Mouse (Mus musculus): ENCODE results near the gene Pard6b.
"Not testable (repeated sequence)": the region's sequence is repeated elsewhere in the genome, so short reads cannot be mapped to it uniquely, and the experiment has no call there.

Gene Pard6b

GRCm38 (mm10) chr2:168098040-168098439 is 17.2 kb downstream of the Pard6b start:
- peak; percentile 60 to 68 for DNase-seq (ENCODE audit: low spot score in 2 of 2)

- DNase-seq (ENCODE audit: low spot score in 2 of 2), result no peak
Measured at GRCm38 (mm10) chr2:168100008-168100407, 19.2 kb downstream of the Pard6b start.

- DNase-seq (ENCODE audit: low spot score in 2 of 2), result no peak
Measured at GRCm38 (mm10) chr2:168101805-168102204, 21.0 kb downstream of the Pard6b start.

- DNase-seq (ENCODE audit: low spot score in 2 of 2), result no peak
Measured at GRCm38 (mm10) chr2:168103341-168103740, 22.5 kb downstream of the Pard6b start.

GRCm38 (mm10) chr2:168104375-168105144 is 23.8 kb downstream of the Pard6b start:
- peak; percentile 45 to 55 for DNase-seq (ENCODE audit: low spot score in 2 of 2)

- no peak for DNase-seq (ENCODE audit: low spot score in 2 of 2)
Measured at GRCm38 (mm10) chr2:168105271-168105670, 24.5 kb downstream of the Pard6b start.

- DNase-seq (ENCODE audit: low spot score in 2 of 2), result peak in 1 of 2 experiments; percentile 70
Measured at GRCm38 (mm10) chr2:168106701-168107178, 25.9 kb downstream of the Pard6b start.

GRCm38 (mm10) chr2:168107356-168107755 is 26.6 kb downstream of the Pard6b start:
- no peak for DNase-seq (ENCODE audit: low spot score in 2 of 2)

- DNase-seq (ENCODE audit: low spot score in 2 of 2), result not testable (repeated sequence)
Measured at GRCm38 (mm10) chr2:168107901-168108300, 27.1 kb downstream of the Pard6b start.

- peak; percentile 41 to 61 for DNase-seq (ENCODE audit: low spot score in 2 of 2)
Measured at GRCm38 (mm10) chr2:168111902-168112301, 31.1 kb downstream of the Pard6b start.

GRCm38 (mm10) chr2:168113263-168113662 is 32.5 kb downstream of the Pard6b start:
- no peak for DNase-seq (ENCODE audit: low spot score in 2 of 2)

- DNase-seq (ENCODE audit: low spot score in 2 of 2), result no peak
Measured at GRCm38 (mm10) chr2:168113692-168114091, 32.9 kb downstream of the Pard6b start.

- peak; percentile 85 to 87 for DNase-seq (ENCODE audit: low spot score in 2 of 2)
Measured at GRCm38 (mm10) chr2:168114699-168115350, 34.0 kb downstream of the Pard6b start.

- DNase-seq (ENCODE audit: low spot score in 2 of 2), result no peak
Measured at GRCm38 (mm10) chr2:168115826-168116225, 35.0 kb downstream of the Pard6b start.

- DNase-seq (ENCODE audit: low spot score in 2 of 2), result peak; percentile 44 to 48
Measured at GRCm38 (mm10) chr2:168117147-168117546, 36.3 kb downstream of the Pard6b start.

- no peak for DNase-seq (ENCODE audit: low spot score in 2 of 2)
Measured at GRCm38 (mm10) chr2:168117553-168117952, 36.7 kb downstream of the Pard6b start.

GRCm38 (mm10) chr2:168117967-168118366 is 37.2 kb downstream of the Pard6b start:
- DNase-seq (ENCODE audit: low spot score in 2 of 2), result no peak

- no peak for DNase-seq (ENCODE audit: low spot score in 2 of 2)
Measured at GRCm38 (mm10) chr2:168118456-168118855, 37.7 kb downstream of the Pard6b start.

- DNase-seq (ENCODE audit: low spot score in 2 of 2), result no peak
Measured at GRCm38 (mm10) chr2:168119123-168119522, 38.3 kb downstream of the Pard6b start.

GRCm38 (mm10) chr2:168120906-168121305 is 40.1 kb downstream of the Pard6b start:
- DNase-seq (ENCODE audit: low spot score in 2 of 2), result no peak

GRCm38 (mm10) chr2:168123652-168124051 is 42.8 kb downstream of the Pard6b start:
- no peak for DNase-seq (ENCODE audit: low spot score in 2 of 2)

- no peak for DNase-seq (ENCODE audit: low spot score in 2 of 2)
Measured at GRCm38 (mm10) chr2:168125288-168126089, 44.7 kb downstream of the Pard6b start.
